Mouse (Mus musculus): ENCODE results near the gene Gm973.

- TF ChIP-seq CTCF (conservative IDR thresholded peaks at IDR 0.05; ENCODE audit: low read length) (no peak), NANOG (IDR thresholded peaks at IDR 0.05; ENCODE audit: borderline replicate concordance, low read length) (no peak), POU5F1 (IDR thresholded peaks at IDR 0.05; ENCODE audit: borderline replicate concordance, low read length) (no peak)
Observed at GRCm38 (mm10) chr1:59592359-59592758, 76.3 kb downstream of the Gm973 start.
